Mouse (Mus musculus): Measurements from ENCODE around the gene Eps8l1.

Gene Eps8l1

GRCm38 (mm10) chr7:4460576-4461434, at the start of gene Eps8l1:
Eps8l1 (plus strand) TSS chr7:4460674.
- 83% methylated on average over 15 of the region's 16 CpGs for WGBS

GRCm38 (mm10) chr7:4412406-4412805, 48.1 kb upstream of the Eps8l1 start:
- WGBS: 98% methylated on average over 15 of the region's 15 CpGs

- 91% methylated on average over 6 of the region's 6 CpGs for WGBS
Measured at GRCm38 (mm10) chr7:4419681-4420080, 40.8 kb upstream of the Eps8l1 start.

GRCm38 (mm10) chr7:4420230-4420629, 40.2 kb upstream of the Eps8l1 start:
- WGBS: 71% methylated on average over 4 of the region's 4 CpGs

GRCm38 (mm10) chr7:4427161-4427912, 33.1 kb upstream of the Eps8l1 start:
- WGBS: 65% methylated on average over 7 of the region's 7 CpGs

DNA sequence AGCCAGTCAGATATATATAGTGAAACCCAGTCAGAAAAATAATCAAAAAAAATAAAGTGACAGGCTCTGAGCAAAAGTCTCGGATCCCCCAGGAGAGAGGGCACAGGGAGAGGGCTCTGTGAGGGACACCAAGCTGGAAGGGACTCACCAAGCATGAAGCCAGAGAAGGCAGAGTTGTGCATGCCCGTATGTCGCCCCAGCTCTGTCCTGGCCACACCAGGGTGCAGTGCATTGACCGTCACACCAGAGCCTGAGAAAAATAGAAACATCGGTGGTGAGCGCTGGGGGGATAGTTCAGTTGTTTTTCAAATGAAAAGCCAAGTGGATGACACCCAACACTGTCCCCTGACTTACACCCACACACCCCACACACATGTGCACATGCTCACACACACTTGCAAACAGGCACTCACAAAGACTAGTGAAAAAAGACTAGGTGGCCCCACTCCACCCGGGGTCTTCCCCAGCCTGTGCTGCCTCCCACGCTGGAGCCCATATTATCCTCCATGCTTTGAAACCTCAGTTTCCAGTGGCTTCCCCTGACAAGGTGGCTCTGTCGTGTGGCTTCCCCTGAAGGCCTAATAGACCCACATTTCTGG, 30.1 kb upstream of the Eps8l1 start:
- 91% methylated on average over 9 of the region's 9 CpGs for WGBS

DNA sequence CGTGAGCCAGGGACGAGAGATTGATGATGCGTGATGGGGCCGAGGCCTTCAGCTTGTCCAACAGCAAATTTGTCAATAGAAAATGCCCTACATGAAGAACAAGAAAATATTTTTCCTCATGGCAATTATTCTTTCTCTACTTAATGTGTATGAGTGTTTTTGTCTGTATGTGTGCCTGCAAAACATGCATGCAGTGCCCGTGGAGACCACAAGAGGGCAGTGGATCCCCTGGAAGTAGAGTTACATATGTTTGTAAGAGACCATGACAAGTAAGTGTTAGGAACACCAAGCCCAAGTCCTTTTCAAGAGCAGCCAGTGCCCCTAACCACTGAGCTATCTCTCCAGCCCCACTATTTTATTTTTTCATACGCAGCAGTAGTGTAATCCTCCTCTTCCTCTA, 28.9 kb upstream of the Eps8l1 start:
- WGBS: 81% methylated on average over 6 of the region's 6 CpGs

GRCm38 (mm10) chr7:4432026-4432425, 28.4 kb upstream of the Eps8l1 start:
- 93% methylated on average over 8 of the region's 8 CpGs for WGBS

GRCm38 (mm10) chr7:4437721-4438120, 22.8 kb upstream of the Eps8l1 start:
- WGBS: 88% methylated on average over 2 of the region's 2 CpGs

- 90% methylated on average over 10 of the region's 10 CpGs for whole genome bisulfite sequencing
Measured at GRCm38 (mm10) chr7:4440549-4440948, 19.9 kb upstream of the Eps8l1 start.

GRCm38 (mm10) chr7:4445216-4445791, 15.2 kb upstream of the Eps8l1 start, which contains the start of gene Rdh13:
Rdh13 (minus strand) TSS chr7:4445649.
- WGBS: under 1% methylated on average over 35 of the region's 35 CpGs

DNA sequence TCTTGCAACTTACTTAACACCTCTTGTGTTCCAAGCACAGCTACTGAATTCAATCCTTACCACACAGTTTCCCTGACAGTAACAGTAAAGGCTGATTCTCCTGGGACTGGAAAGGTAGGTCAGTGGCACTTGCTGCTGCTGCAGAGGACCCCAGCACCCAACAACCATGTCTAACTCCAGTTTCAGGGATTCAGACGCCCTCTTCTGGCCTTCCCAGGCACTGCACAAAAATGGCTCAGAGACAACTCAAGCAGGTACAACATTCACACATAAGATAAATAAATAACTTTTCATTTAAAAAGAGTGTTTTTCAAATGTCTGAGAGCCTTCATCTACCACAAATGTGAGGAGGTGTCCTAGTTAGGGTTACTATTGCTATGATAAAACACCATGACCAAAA, 13.3 kb upstream of the Eps8l1 start:
- 7% methylated on average over 1 of the region's 1 CpGs for WGBS

GRCm38 (mm10) chr7:4448439-4448838, 12.0 kb upstream of the Eps8l1 start:
- 86% methylated on average over 3 of the region's 3 CpGs for WGBS

DNA sequence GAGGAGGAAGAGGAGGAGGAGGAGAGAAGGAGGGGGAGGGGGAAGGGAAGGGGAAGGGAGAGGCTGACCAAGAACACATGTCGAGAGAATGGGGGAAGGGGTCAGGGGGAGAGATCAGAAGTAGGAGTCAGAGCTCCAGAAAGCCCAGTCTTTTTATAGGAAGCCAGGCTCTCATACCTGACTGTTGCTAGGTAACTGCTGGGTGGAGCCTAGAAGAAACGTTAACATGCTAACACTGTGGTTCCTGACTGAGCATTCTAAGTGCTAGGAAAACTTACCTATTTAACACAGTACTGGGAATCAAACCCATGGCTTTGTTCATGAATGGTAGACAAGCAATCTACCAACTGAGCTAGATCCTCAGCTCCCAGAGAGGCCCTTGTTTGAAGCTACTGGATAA, 11.3 kb upstream of the Eps8l1 start:
- 5% methylated on average over 2 of the region's 2 CpGs for WGBS

GRCm38 (mm10) chr7:4452644-4453043, 7.8 kb upstream of the Eps8l1 start:
- 60% methylated on average over 4 of the region's 4 CpGs for WGBS

- 26% methylated on average over 12 of the region's 12 CpGs for WGBS
Measured at GRCm38 (mm10) chr7:4464194-4464824, 3.8 kb downstream of the Eps8l1 start.

DNA sequence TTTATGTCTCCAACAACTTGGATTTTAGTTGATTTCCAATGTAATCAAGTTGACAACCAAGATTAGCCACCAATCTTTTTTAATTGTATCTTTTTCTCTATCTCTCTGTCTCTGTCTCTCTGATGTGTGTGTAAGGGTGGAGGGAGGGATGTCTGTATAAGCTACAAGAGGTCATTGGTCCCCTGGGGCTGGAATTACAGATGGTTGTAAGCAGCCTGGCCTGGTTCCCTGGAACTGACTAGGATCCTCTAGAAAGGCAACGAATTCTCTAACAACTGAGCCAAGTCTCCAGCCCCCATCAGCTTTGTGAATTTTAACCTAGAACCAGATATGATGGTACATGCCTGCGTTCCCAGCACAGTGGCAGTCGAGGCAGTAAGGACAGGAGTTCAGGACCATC, 7.3 kb downstream of the Eps8l1 start:
- WGBS: 68% methylated on average over 3 of the region's 3 CpGs

DNA sequence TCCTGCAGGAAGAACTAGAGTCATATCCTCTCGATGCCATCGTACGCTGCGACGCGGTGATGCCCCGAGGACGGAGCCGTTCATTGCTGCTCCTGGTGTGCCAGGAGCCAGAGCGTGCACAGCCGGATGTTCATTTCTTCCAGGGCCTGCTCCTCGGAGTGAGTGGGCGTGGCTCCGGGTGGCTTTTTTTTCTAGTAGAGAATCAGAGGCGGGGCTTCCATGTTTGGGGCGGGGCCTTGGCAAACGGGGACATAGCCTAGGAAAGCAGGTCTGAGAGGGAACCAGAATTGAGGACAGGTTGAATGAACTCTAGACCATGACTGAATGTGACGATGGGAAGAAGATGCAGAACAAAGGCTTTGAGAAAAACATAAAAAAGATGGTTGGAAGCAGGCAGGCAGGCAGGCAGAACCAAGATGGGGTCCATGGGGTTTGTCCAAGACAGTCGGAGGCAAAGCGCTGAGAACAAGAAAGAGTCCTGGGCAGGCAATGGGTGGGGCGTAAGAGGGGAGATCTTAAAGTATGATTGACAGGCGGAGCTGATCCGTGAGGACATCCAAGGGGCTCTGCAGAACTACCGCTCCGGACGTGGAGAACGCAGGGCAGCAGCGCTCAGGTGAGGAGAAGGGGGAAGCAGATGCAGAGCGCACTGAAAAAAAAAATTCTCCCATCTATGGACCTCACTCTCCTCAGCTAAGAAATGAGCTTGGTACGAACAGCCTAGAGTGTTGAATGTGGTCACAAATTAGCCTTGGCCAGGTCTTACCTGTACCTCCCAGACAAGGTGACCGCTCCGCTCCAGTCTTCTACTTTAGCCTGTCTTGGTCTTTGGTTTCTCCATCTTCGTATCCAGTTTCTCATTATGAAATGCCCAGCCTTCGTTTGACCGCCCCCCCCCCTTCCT, 10.1 kb downstream of the Eps8l1 start:
- WGBS: 3% methylated on average over 35 of the region's 35 CpGs

GRCm38 (mm10) chr7:4471179-4471555, 10.7 kb downstream of the Eps8l1 start:
- WGBS: 1% methylated on average over 24 of the region's 24 CpGs

GRCm38 (mm10) chr7:4473940-4474339, 13.5 kb downstream of the Eps8l1 start:
- WGBS: 23% methylated on average over 19 of the region's 19 CpGs
